In the genomic region with DNA sequence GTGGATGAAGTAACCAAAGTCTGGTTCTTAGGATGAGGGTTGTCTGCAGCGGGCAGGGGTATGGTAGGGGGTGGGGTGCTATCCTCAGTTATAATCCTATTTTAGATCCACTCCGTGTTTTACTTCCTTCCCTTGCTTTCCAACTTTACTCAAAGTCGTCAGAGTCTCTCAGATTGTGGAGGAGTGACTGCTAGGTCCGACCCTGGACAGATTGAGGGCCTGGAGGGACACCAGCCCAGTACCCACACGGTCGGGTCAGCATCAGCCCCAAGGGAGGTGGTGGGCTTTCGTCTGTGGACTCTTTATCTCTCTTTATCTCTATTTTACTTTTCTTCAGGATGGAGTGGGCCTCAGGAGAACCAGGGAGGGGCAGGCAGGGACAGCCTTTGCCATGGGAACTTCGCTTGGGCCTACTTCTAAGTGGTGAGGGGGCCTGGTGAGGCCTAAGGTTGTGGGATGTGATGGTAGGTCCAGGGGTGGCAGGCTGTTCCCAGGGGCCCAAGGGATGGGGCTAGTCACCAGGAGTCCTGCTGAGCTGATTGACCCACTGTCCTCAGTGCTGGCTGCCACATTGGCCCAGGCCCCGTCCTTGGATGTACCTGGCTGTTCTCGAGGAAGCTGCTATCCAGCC, we compare ENCODE assay signal across 8 mouse cellular contexts. TPM values are rescaled to one million over a fixed set of nuclear protein-coding genes. Genes with fewer than 3 reads are reported as not detected.
DNase-seq lines count a peak whose midpoint lies in the region; ATAC-seq and TF ChIP-seq lines count a peak whose summit lies in the region.

Lamb2 (plus strand) TSS at position 16 of the 631 bp plus-strand sequence.

- H3K4me2 ChIP-seq in kidney, embryonic 15.5 days, result peak within 1 kb of the TSS; percentile 69

- no peaks in the 10 kb centered on the region for H3K9me3 ChIP-seq in embryonic facial prominence, embryonic 10.5 days
- no peaks in the 10 kb centered on the region for H3K9me3 ChIP-seq in heart, embryonic 10.5 days
- H3K9me3 ChIP-seq in kidney, embryonic 15.5 days (replicated peaks), result no peaks in the 10 kb centered on the region

- intact Hi-C loops in left cerebral cortex, adult 2 months (cut with DNase I), result no loop called here

- peak within 1 kb of the TSS; percentile 46 for H3K4me3 ChIP-seq in left cerebral cortex, adult 2 months
- peak within 1 kb of the TSS; percentile 60 for H3K4me3 ChIP-seq in embryonic facial prominence, embryonic 10.5 days
- H3K4me3 ChIP-seq in heart, embryonic 10.5 days, result peak within 1 kb of the TSS; percentile 67
- peak within 1 kb of the TSS; percentile 60 for H3K4me3 ChIP-seq in kidney, embryonic 15.5 days (replicated peaks)

- H3K36me3 ChIP-seq in embryonic facial prominence, embryonic 10.5 days (replicated peaks), result peaks cover 39% of the 10 kb centered on the region
- peaks cover 39% of the 10 kb centered on the region for H3K36me3 ChIP-seq in heart, embryonic 10.5 days
- H3K36me3 ChIP-seq in kidney, embryonic 15.5 days, result peaks cover 41% of the 10 kb centered on the region

- ATAC-seq in kidney, embryonic 15.5 days (replicated peaks; ENCODE audit: low FRiP score), result peak; percentile 70

- TF ChIP-seq CTCF in left cerebral cortex, adult 2 months (IDR thresholded peaks at IDR 0.05), result no peak

- no peak for DNase-seq in left cerebral cortex, adult 2 months (ENCODE audit: extremely low spot score in 1 of 2, low spot score in 2 of 2)
- no peak for DNase-seq in left cerebral cortex, adult 11 months (ENCODE audit: low spot score)
- DNase-seq in embryonic facial prominence, embryonic 10.5 days (ENCODE audit: low spot score), result peak; percentile 60
- no peak for DNase-seq in heart, embryonic 10.5 days (ENCODE audit: low spot score)
- DNase-seq in lung, adult 18-20 months, result peak; percentile 36 to 40
- DNase-seq in retina, embryonic 14.5 days (ENCODE audit: low spot score), result peak; percentile 93
- no peak for DNase-seq in spleen, postnatal 10 days (ENCODE audit: low spot score in 2 of 2)

- H3K4me1 ChIP-seq in embryonic facial prominence, embryonic 10.5 days, result peaks cover 37% of the 10 kb centered on the region
- peaks cover 35% of the 10 kb centered on the region for H3K4me1 ChIP-seq in heart, embryonic 10.5 days
- peaks cover 29% of the 10 kb centered on the region for H3K4me1 ChIP-seq in kidney, embryonic 15.5 days

- peak within 1 kb of the TSS; percentile 55 for H3K9ac ChIP-seq in kidney, embryonic 15.5 days

- peak within 1 kb of the TSS; percentile 66 for H3K27ac ChIP-seq in left cerebral cortex, adult 2 months
- peak within 1 kb of the TSS; percentile 90 for H3K27ac ChIP-seq in embryonic facial prominence, embryonic 10.5 days (replicated peaks)
- H3K27ac ChIP-seq in heart, embryonic 10.5 days, result peak within 1 kb of the TSS; percentile 94
- H3K27ac ChIP-seq in kidney, embryonic 15.5 days, result peak within 1 kb of the TSS; percentile 93

- WGBS in embryonic facial prominence, embryonic 10.5 days, result 12% methylated on average over 10 of the region's 10 CpGs
- 10% methylated on average over 10 of the region's 10 CpGs for WGBS in heart, embryonic 10.5 days
- WGBS in kidney, embryonic 15.5 days, result 6% methylated on average over 10 of the region's 10 CpGs

- no peaks in the 10 kb centered on the region for H3K27me3 ChIP-seq in embryonic facial prominence, embryonic 10.5 days (replicated peaks; ENCODE audit: low read depth, poor library complexity, severe bottlenecking)
- H3K27me3 ChIP-seq in heart, embryonic 10.5 days (ENCODE audit: insufficient read depth, poor library complexity, severe bottlenecking), result no peaks in the 10 kb centered on the region
- no peaks in the 10 kb centered on the region for H3K27me3 ChIP-seq in kidney, embryonic 15.5 days

RNA-seq across cellular contexts. Expression of gene Lamb2, which starts in this region (rescaled TPM):
- 10 to 100 TPM; 28.2 to 29.4 TPM for total RNA-seq in left cerebral cortex, adult 2 months (2021)
- 33.2 and 33.5 TPM in 2 replicates for polyA plus RNA-seq in embryonic facial prominence, embryonic 10.5 days (2016; fragmentation: Nextera tagmentation; extraction: Ambion mirVana)
- 46.3 and 57.4 TPM in 2 replicates for polyA plus RNA-seq in heart, embryonic 10.5 days (2016; fragmentation: Nextera tagmentation; extraction: Ambion mirVana)
- 48.8 and 56.6 TPM in 2 replicates for polyA plus RNA-seq in kidney, embryonic 15.5 days (2015; fragmentation: Nextera tagmentation; extraction: Ambion mirVana)

Comparison
In these comparisons a context has a peak if more than half of its experiments do, and no peak if none do; other contexts are left out.
1. DNase-seq: peak in embryonic facial prominence, embryonic 10.5 days (single experiment), lung, adult 18-20 months (2 of 2) and retina, embryonic 14.5 days (single experiment); none in left cerebral cortex, adult 2 months (0 of 2), left cerebral cortex, adult 11 months (single experiment), heart, embryonic 10.5 days (single experiment) and spleen, postnatal 10 days (0 of 2).
2. Peak in every context shown above with its lines, with median percentiles within 50 percentile points of each other: H3K27ac ChIP-seq and H3K4me3 ChIP-seq.